Mouse (Mus musculus) megakaryocyte-erythroid progenitor cell, adult 5 weeks (primary cell): Measurements from ENCODE around the gene Rdh12. TPM values are rescaled to one million over a fixed set of nuclear protein-coding genes. Genes with fewer than 3 reads are reported as not detected.

Experiments used
- polyA plus RNA-seq: library from polyadenylated mRNA; stranded (reverse); fragments of >175 nt; gene quantifications from 2 replicates; pipeline ENCODE4 v1.2.3, GENCODE M21; 2012

Gene Rdh12
- polyA plus RNA-seq: 0.59 and 0.68 TPM in 2 replicates

DNA sequence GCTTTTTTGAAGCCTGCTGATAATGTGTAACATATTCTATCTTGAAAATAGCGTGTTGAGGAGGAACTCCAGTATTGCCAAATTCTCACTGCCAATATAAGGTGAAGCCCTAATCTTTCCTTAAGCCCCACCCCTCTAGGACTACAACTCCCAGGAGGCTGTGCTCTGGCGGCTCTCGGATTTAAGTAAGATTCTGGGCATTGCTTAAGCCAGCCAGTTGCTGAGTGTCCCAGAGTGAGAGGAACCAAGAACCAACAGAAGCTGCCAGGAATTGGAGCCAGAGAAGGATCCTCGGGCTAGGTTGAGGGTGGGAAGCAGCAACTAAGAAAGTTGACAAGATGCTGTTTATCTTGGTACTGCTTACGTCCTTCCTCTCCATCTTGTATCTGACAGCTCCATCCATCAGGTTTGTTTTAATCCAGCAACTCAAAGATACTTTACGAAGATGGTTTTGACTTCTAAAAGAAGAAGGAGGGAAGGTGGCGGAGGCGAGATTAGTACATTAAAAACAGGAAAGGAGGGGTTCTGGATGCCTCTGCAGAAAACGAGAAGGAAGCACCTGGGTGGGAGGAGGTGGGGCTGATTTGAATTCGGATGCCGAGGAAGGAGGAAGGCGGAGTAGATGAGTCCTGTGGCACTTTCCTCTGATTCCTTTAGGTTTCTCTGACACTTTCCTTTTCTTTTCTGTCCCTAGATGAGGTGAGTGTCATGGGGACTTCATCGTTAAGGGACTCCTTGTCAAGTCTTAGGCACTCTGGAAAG lies at the start of gene Rdh12:
Gene Rdh12, plus strand, starts transcription at position 212 of the 762 bp plus-strand sequence.

DNA sequence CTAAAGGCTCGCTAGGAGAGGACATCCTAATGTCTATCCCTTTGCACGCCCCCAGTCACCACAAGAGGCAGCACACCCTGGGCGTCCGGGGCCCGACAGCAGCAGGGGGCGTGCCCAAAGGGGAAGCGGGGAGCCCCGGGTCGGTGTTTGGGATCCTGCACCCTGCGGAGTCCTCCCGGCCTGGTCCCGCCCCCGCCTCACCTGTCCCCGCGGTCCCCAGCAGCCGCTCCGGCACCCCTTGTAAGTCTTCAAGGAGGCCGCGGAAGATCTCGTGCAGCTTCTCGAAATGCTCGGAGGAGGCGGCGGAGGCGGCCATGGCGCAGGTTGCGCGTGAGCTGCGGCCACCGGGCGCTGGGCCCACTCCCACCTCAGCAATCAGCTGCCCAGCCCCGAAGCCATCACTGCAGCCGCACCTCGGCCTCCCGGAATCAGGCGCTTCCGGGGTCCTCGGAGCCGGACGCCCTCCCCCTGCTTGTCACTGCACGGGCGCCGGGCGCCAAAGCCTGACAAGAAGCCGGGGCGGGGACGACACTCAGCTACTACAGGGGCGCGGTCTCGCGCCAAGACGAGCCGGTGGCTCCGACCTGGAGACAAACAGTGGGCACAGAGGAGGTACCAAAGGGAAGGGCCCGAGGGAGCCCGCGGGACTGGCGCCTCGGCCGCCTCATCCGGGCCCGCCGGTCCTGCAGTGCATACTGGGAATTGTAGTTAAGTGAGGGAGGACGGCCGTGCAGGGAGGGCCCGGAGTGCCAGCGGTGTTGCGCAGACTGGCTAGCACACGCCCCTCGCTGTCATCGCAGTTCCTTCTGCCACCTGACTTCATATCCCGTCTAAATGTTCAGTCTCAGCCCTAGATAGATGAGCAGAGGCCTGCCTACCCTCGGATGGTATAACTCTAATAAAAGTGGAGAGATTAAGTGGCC lies 36.4 kb upstream of the Rdh12 start, which contains the start of gene Vti1b:
Gene Vti1b, minus strand, starts transcription at position 649 of the 923 bp plus-strand sequence.

GRCm38 (mm10) chr12:79192193-79192592 lies 16.5 kb upstream of the Rdh12 start, which contains the start of gene Rdh11:
TSS of gene Rdh11 (minus strand) at chr12:79192293.

Other genes starting within 250 kb of the Rdh12 start
- gene Tmem229b, start 201.3 kb upstream of the Rdh12 start, polyA plus RNA-seq: 27.0 and 40.8 TPM in 2 replicates
- 0.05 and 0.13 TPM in 2 replicates for gene Plekhh1, start 179.8 kb upstream of the Rdh12 start, polyA plus RNA-seq
- 4.4 and 4.5 TPM in 2 replicates for gene Pigh, start 119.3 kb upstream of the Rdh12 start, polyA plus RNA-seq
- not detected in 2 replicates for gene Arg2, start 78.1 kb upstream of the Rdh12 start, polyA plus RNA-seq
- 58.2 and 61.0 TPM in 2 replicates for gene Vti1b, start 36.2 kb upstream of the Rdh12 start, polyA plus RNA-seq
- 1.6 and 2.1 TPM in 2 replicates for gene Rdh11, start 16.6 kb upstream of the Rdh12 start, polyA plus RNA-seq
- gene Zfyve26, start 87.4 kb downstream of the Rdh12 start, polyA plus RNA-seq: 4.3 and 5.8 TPM in 2 replicates
- 0.28 and 0.51 TPM in 2 replicates for gene Rad51b, start 88.4 kb downstream of the Rdh12 start, polyA plus RNA-seq